Mouse (Mus musculus): ENCODE results near the gene Tle3. TPM values are rescaled to one million over a fixed set of nuclear protein-coding genes. Genes with fewer than 3 reads are reported as not detected.

Gene Tle3
- total RNA-seq, 2 experiments from 2014 or later = 54.3 to 58.3 TPM

GRCm38 (mm10) chr9:61431830-61432229 is 59.7 kb downstream of the Tle3 start:
- no peak for DNase-seq (ENCODE audit: low spot score in 2 of 2)

GRCm38 (mm10) chr9:61433206-61433605 is 61.0 kb downstream of the Tle3 start:
- no peak for DNase-seq (ENCODE audit: low spot score in 2 of 2)

GRCm38 (mm10) chr9:61434062-61434461 is 61.9 kb downstream of the Tle3 start:
- DNase-seq (ENCODE audit: low spot score in 2 of 2) = no peak

- DNase-seq (ENCODE audit: low spot score in 2 of 2) = no peak
These were observed 63.2 kb downstream of the Tle3 start for GRCm38 (mm10) chr9:61435191-61435989.

GRCm38 (mm10) chr9:61436104-61436503 is 63.9 kb downstream of the Tle3 start:
- no peak for DNase-seq (ENCODE audit: low spot score in 2 of 2)

GRCm38 (mm10) chr9:61436761-61437160 is 64.6 kb downstream of the Tle3 start:
- DNase-seq (ENCODE audit: low spot score in 2 of 2) = no peak

- DNase-seq (ENCODE audit: low spot score in 2 of 2) = no peak
These were observed 66.9 kb downstream of the Tle3 start for GRCm38 (mm10) chr9:61439092-61439491.

GRCm38 (mm10) chr9:61439979-61440378 is 67.8 kb downstream of the Tle3 start:
- no peak for DNase-seq (ENCODE audit: low spot score in 2 of 2)

- DNase-seq (ENCODE audit: low spot score in 2 of 2) = no peak
These were observed 69.2 kb downstream of the Tle3 start for GRCm38 (mm10) chr9:61441206-61441913.

GRCm38 (mm10) chr9:61442951-61443630 is 70.9 kb downstream of the Tle3 start:
- no peak for DNase-seq (ENCODE audit: low spot score in 2 of 2)

- no peak for DNase-seq (ENCODE audit: low spot score in 2 of 2)
These were observed 73.0 kb downstream of the Tle3 start for GRCm38 (mm10) chr9:61445151-61445550.

- DNase-seq (ENCODE audit: low spot score in 2 of 2) = no peak
These were observed 73.6 kb downstream of the Tle3 start for GRCm38 (mm10) chr9:61445711-61446222.

GRCm38 (mm10) chr9:61446965-61447364 is 74.8 kb downstream of the Tle3 start:
- no peak for DNase-seq (ENCODE audit: low spot score in 2 of 2)

- DNase-seq (ENCODE audit: low spot score in 2 of 2) = no peak
These were observed 77.3 kb downstream of the Tle3 start for GRCm38 (mm10) chr9:61449363-61449904.

- DNase-seq (ENCODE audit: low spot score in 2 of 2) = no peak
These were observed 79.9 kb downstream of the Tle3 start for GRCm38 (mm10) chr9:61452081-61452480.

GRCm38 (mm10) chr9:61455861-61456261 is 83.7 kb downstream of the Tle3 start:
- no peak for DNase-seq (ENCODE audit: low spot score in 2 of 2)

GRCm38 (mm10) chr9:61456441-61457161 is 84.4 kb downstream of the Tle3 start:
- DNase-seq (ENCODE audit: low spot score in 2 of 2) = no peak

- no peak for DNase-seq (ENCODE audit: low spot score in 2 of 2)
These were observed 85.0 kb downstream of the Tle3 start for GRCm38 (mm10) chr9:61457162-61457523.

- DNase-seq (ENCODE audit: low spot score in 2 of 2) = no peak
These were observed 89.7 kb downstream of the Tle3 start for GRCm38 (mm10) chr9:61461859-61462258.

- DNase-seq (ENCODE audit: low spot score in 2 of 2) = no peak
These were observed 95.3 kb downstream of the Tle3 start for GRCm38 (mm10) chr9:61467436-61467835.
